In genomic region chr16:3929151-3929550, GRCm38 (mm10) we compare ENCODE assay signal across 13 mouse cellular contexts. TPM values are rescaled to one million over a fixed set of nuclear protein-coding genes. Genes with fewer than 3 reads are reported as not detected.
DNase-seq lines count a peak whose midpoint lies in the region; ATAC-seq and TF ChIP-seq lines count a peak whose summit lies in the region.
"Had no signal": no experiment of that assay in that cellular context is flagged by ENCODE, and none has a peak within 500 bp of the region (broad histone marks: within the 10 kb centered on the region; RNA-seq: fewer than 3 reads in every experiment).

No protein-coding gene starts in this region.

- peak; percentile 16 for DNase-seq in lung, embryonic 14.5 days
- no peak for DNase-seq in lung, adult 18-20 months
- DNase-seq in lung, postnatal 10 days = peak; percentile 28
- no peak for DNase-seq in hindbrain, embryonic 10.5 days (ENCODE audit: low spot score)
- DNase-seq in spleen, postnatal 14 days (ENCODE audit: low spot score in 2 of 2) = no peak
- no peak for DNase-seq in kidney, adult 2 months
- DNase-seq: cerebellum, adult 9-10 months; kidney, adult 18-20 months; layer of hippocampus, postnatal 36 days had no signal

- TF ChIP-seq CTCF in lung, embryonic 14.5 days (IDR thresholded peaks at IDR 0.05; ENCODE audit: low read depth) = no peak
- no peak for TF ChIP-seq CTCF in kidney, adult 2 months (conservative IDR thresholded peaks at IDR 0.05; ENCODE audit: insufficient read depth, insufficient read length, low read depth, low read length)

- H3K4me1 ChIP-seq in lung, embryonic 14.5 days (ENCODE audit: insufficient read depth) = no peaks in the 10 kb centered on the region
- H3K4me1 ChIP-seq in hindbrain, embryonic 10.5 days (replicated peaks) = no peaks in the 10 kb centered on the region
- peaks cover 4% of the 10 kb centered on the region; the same call in 1 of the 2 replicates for H3K4me1 ChIP-seq in kidney, adult 2 months (ENCODE audit: control insufficient read depth, insufficient read depth, low read length)
- H3K4me1 ChIP-seq: limb, embryonic 15.5 days had no signal

- H3K4me2 ChIP-seq in lung, embryonic 14.5 days = no peak overlapping the region
- H3K4me2 ChIP-seq: limb, embryonic 15.5 days had no signal

- H3K36me3 ChIP-seq in lung, embryonic 14.5 days (ENCODE audit: insufficient read depth) = peaks cover 40% of the 10 kb centered on the region
- H3K36me3 ChIP-seq in hindbrain, embryonic 10.5 days = peaks cover 86% of the 10 kb centered on the region
- H3K36me3 ChIP-seq in kidney, adult 2 months (ENCODE audit: control insufficient read depth, insufficient read depth, low read length) = peaks cover 7% of the 10 kb centered on the region

- 81% methylated on average over 7 of the region's 7 CpGs for WGBS in lung, embryonic 14.5 days
- WGBS in hindbrain, embryonic 10.5 days = 78% methylated on average over 7 of the region's 7 CpGs
- 73% methylated on average over 7 of the region's 7 CpGs for WGBS in kidney, adult 2 months

- H3K4me3 ChIP-seq in lung, embryonic 14.5 days (ENCODE audit: low read depth, low read length) = no peak overlapping the region
- H3K4me3 ChIP-seq in hindbrain, embryonic 10.5 days = no peak overlapping the region
- no peak overlapping the region for H3K4me3 ChIP-seq in kidney, adult 2 months (ENCODE audit: insufficient read depth, low read depth, low read length)
- H3K4me3 ChIP-seq: limb, embryonic 15.5 days had no signal

- TF ChIP-seq POLR2A in kidney, adult 2 months (IDR thresholded peaks at IDR 0.05; ENCODE audit: low read depth, low read length) = no peak

- H3K27ac ChIP-seq in lung, embryonic 14.5 days (ENCODE audit: low read depth) = no peak overlapping the region
- no peak overlapping the region for H3K27ac ChIP-seq in hindbrain, embryonic 10.5 days
- no peak overlapping the region for H3K27ac ChIP-seq in kidney, adult 2 months (ENCODE audit: insufficient read depth, low read depth, low read length)
- H3K27ac ChIP-seq: limb, embryonic 15.5 days; stomach, postnatal 0 days had no signal

- H3K9ac ChIP-seq in lung, embryonic 14.5 days = no peak overlapping the region
- H3K9ac ChIP-seq: limb, embryonic 15.5 days had no signal

- ATAC-seq in lung, embryonic 14.5 days (ENCODE audit: insufficient read depth) = no peak
- ATAC-seq in common myeloid progenitor, adult 5-6 weeks (replicated peaks; ENCODE audit: low read depth, poor library complexity, severe bottlenecking) = peak; percentile 94
- ATAC-seq: midbrain, embryonic 16.5 days had no signal

- H3K9me3 ChIP-seq in lung, embryonic 14.5 days (ENCODE audit: low read depth, low read length) = no peaks in the 10 kb centered on the region
- no peaks in the 10 kb centered on the region for H3K9me3 ChIP-seq in hindbrain, embryonic 10.5 days
- H3K9me3 ChIP-seq: limb, embryonic 15.5 days had no signal

- H3K27me3 ChIP-seq in lung, embryonic 14.5 days (ENCODE audit: insufficient read depth, low read length) = no peaks in the 10 kb centered on the region
- no peaks in the 10 kb centered on the region for H3K27me3 ChIP-seq in hindbrain, embryonic 10.5 days (ENCODE audit: insufficient read depth, poor library complexity, severe bottlenecking)
- H3K27me3 ChIP-seq in kidney, adult 2 months (replicated peaks; ENCODE audit: control insufficient read depth, insufficient read depth, low read length) = no peaks in the 10 kb centered on the region
- H3K27me3 ChIP-seq: limb, embryonic 15.5 days had no signal

RNA-seq across cellular contexts. Expression of gene Cluap1, which starts 20.6 kb away (rescaled TPM):
- 21.1 and 23.1 TPM in 2 replicates for polyA plus RNA-seq in lung, embryonic 14.5 days (2014; fragmentation: Nextera tagmentation; extraction: Ambion mirVana)
- 51.3 and 55.6 TPM in 2 replicates for total RNA-seq in common myeloid progenitor, adult 5-6 weeks (2017)
- polyA plus RNA-seq in hindbrain, embryonic 10.5 days (2016; fragmentation: Nextera tagmentation; extraction: Ambion mirVana) = 18.7 and 22.4 TPM in 2 replicates
- 7.3 and 8.3 TPM in 2 replicates for polyA plus RNA-seq in kidney, adult 2 months (2012; rRNA removed)

RNA-seq across cellular contexts. Expression of gene 1700037C18Rik, which starts 20.7 kb away (rescaled TPM):
- polyA plus RNA-seq in lung, embryonic 14.5 days (2014; fragmentation: Nextera tagmentation; extraction: Ambion mirVana) = 5.8 and 7.2 TPM in 2 replicates
- 2.3 TPM in 1 of 2 replicates, not detected in the other for total RNA-seq in common myeloid progenitor, adult 5-6 weeks (2017)
- polyA plus RNA-seq in hindbrain, embryonic 10.5 days (2016; fragmentation: Nextera tagmentation; extraction: Ambion mirVana) = 6.7 and 9.0 TPM in 2 replicates
- polyA plus RNA-seq in kidney, adult 2 months (2012; rRNA removed) = 19.5 and 20.7 TPM in 2 replicates

RNA-seq across cellular contexts. Expression of gene Gm20695, which starts 44.7 kb away (rescaled TPM):
- polyA plus RNA-seq in lung, embryonic 14.5 days (2014; fragmentation: Nextera tagmentation; extraction: Ambion mirVana) = 2.3 and 2.4 TPM in 2 replicates
- total RNA-seq in common myeloid progenitor, adult 5-6 weeks (2017) = 0.41 TPM in 1 of 2 replicates, not detected in the other
- 2.7 and 5.6 TPM in 2 replicates for polyA plus RNA-seq in hindbrain, embryonic 10.5 days (2016; fragmentation: Nextera tagmentation; extraction: Ambion mirVana)
- not detected in 2 replicates for polyA plus RNA-seq in kidney, adult 2 months (2012; rRNA removed)

RNA-seq across cellular contexts. Expression of gene Zfp597, which starts 44.8 kb away (rescaled TPM):
- 6.2 and 6.5 TPM in 2 replicates for polyA plus RNA-seq in lung, embryonic 14.5 days (2014; fragmentation: Nextera tagmentation; extraction: Ambion mirVana)
- 9.1 and 10.3 TPM in 2 replicates for total RNA-seq in common myeloid progenitor, adult 5-6 weeks (2017)
- 5.8 and 6.1 TPM in 2 replicates for polyA plus RNA-seq in hindbrain, embryonic 10.5 days (2016; fragmentation: Nextera tagmentation; extraction: Ambion mirVana)
- 2.2 and 2.5 TPM in 2 replicates for polyA plus RNA-seq in kidney, adult 2 months (2012; rRNA removed)

RNA-seq across cellular contexts. Expression of gene Nlrc3, which starts 47.3 kb away (rescaled TPM):
- polyA plus RNA-seq in lung, embryonic 14.5 days (2014; fragmentation: Nextera tagmentation; extraction: Ambion mirVana) = 1.6 and 2.0 TPM in 2 replicates
- total RNA-seq in common myeloid progenitor, adult 5-6 weeks (2017) = 4.5 and 5.7 TPM in 2 replicates
- 1.1 and 1.2 TPM in 2 replicates for polyA plus RNA-seq in hindbrain, embryonic 10.5 days (2016; fragmentation: Nextera tagmentation; extraction: Ambion mirVana)
- 3.8 and 4.0 TPM in 2 replicates for polyA plus RNA-seq in kidney, adult 2 months (2012; rRNA removed)

Comparison
In these comparisons a context has a peak if more than half of its experiments do, and no peak if none do; other contexts are left out.
1. DNase-seq: peak in lung, embryonic 14.5 days (single experiment) and lung, postnatal 10 days (single experiment); none in lung, adult 18-20 months (0 of 2), hindbrain, embryonic 10.5 days (single experiment), spleen, postnatal 14 days (0 of 2) and kidney, adult 2 months (single experiment).